Mouse (Mus musculus): Measurements from ENCODE around the gene Per3.

DNA sequence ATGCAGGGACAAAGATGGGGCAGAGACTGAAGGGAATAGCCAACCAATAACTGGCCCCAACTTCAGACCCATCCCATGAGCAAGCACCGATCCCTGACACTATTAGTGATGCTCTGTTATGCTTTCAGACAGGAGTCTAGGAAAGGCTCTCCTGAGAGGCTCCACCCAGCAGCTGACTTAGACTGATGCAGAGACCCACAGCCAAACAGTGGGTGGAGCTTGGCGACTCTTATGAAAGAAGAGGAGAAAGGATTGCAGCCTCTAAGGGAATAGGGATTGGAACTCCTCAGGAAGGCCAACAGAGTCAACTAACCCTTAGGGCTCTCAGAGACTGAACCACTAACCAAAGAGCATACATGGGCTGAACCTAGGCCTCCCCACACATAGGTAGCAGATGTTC, 80.8 kb downstream of the Per3 start:
- TF ChIP-seq CTCF (IDR thresholded peaks at IDR 0.05; ENCODE audit: borderline replicate concordance, extremely low read depth, insufficient read depth, insufficient read length): no peak
- TF ChIP-seq POLR2A (IDR thresholded peaks at IDR 0.05; ENCODE audit: borderline replicate concordance, extremely low read depth, insufficient read depth, insufficient read length, poor library complexity, severe bottlenecking): no peak
